Mouse (Mus musculus): Measurements from ENCODE around the gene Larp6. TPM values are rescaled to one million over a fixed set of nuclear protein-coding genes. Genes with fewer than 3 reads are reported as not detected.
A peak's percentile ranks its signal among the peaks of the same experiment; 100 is the strongest.

Gene Larp6
- polyA plus RNA-seq, 1 experiment from 2014 or later, result 0.06 TPM

GRCm38 (mm10) chr9:60747672-60748071 is 34.9 kb downstream of the Larp6 start:
- Histone ChIP-seq H3K4me1 (replicated peaks) (no peaks in the 10 kb centered on the region), H3K36me3 (no peaks in the 10 kb centered on the region), H3K9me3 (replicated peaks) (no peaks in the 10 kb centered on the region), H3K4me3 (replicated peaks) (no peak overlapping the region), H3K27me3 (no peaks in the 10 kb centered on the region), H3K27ac (no peak overlapping the region), H3K4me2 (no peak overlapping the region), H3K9ac (no peak overlapping the region)
- ATAC-seq (ENCODE audit: low read depth) (no peak), DNase-seq (no peak)
- WGBS (ENCODE audit: insufficient replicate concordance), result 64% methylated on average over 5 of the region's 5 CpGs

DNA sequence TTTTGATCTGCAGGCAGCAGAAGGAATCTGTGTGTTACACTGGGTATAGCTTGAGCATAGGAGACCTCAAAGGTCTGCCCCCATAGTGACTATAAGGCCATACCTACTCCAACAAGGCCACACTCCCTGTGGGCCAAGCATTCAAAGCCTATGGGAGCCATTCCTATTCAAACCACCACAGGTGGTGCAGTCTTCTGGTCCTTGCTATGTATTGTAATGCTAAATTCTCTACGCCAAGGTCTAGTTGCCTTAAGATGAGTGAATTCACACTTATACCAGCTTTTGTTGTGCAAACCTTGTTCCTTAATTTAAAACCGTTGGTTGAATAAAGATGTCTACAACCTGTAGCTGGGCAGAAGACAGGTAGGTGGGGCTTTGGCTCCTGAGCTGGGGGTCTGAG is 35.4 kb downstream of the Larp6 start:
- ATAC-seq (ENCODE audit: low read depth) (no peak), DNase-seq (no peak)
- H3K4me1 ChIP-seq (replicated peaks), result no peaks in the 10 kb centered on the region
- H3K4me3 ChIP-seq (replicated peaks), result no peak overlapping the region
- no peaks in the 10 kb centered on the region for H3K36me3 ChIP-seq
- WGBS (ENCODE audit: insufficient replicate concordance), result 59% methylated on average over 2 of the region's 2 CpGs
- no peaks in the 10 kb centered on the region for H3K27me3 ChIP-seq
- no peak overlapping the region for H3K4me2 ChIP-seq
- no peak overlapping the region for H3K9ac ChIP-seq
- H3K27ac ChIP-seq, result no peak overlapping the region
- no peaks in the 10 kb centered on the region for H3K9me3 ChIP-seq (replicated peaks)

DNA sequence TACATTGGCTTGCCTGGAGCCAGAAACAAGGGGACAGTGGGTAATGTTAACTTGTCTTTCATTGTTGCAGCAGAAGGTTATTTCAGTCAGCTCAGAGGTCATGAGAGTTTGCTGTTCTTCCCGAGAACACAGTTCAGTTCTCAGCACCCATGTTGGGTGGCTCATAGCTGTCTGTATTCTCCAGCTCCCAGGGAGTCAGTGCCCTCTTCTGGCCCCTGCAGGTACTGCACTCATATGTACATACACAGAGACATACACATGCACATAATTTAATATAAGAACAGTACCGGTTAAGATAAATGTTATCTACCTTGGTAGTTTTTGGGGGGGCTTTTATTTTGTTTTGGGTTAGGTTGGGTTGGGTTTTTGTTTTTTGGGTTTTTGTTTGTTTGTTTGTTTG is 36.3 kb downstream of the Larp6 start:
- no peak overlapping the region for H3K4me3 ChIP-seq (replicated peaks)
- DNase-seq (no peak), ATAC-seq (ENCODE audit: low read depth) (no peak)
- H3K4me1 ChIP-seq (replicated peaks), result no peaks in the 10 kb centered on the region
- 71% methylated on average over 2 of the region's 2 CpGs for WGBS (ENCODE audit: insufficient replicate concordance)
- H3K27me3 ChIP-seq, result no peaks in the 10 kb centered on the region
- H3K36me3 ChIP-seq, result no peaks in the 10 kb centered on the region
- no peak overlapping the region for H3K9ac ChIP-seq
- no peak overlapping the region for H3K4me2 ChIP-seq
- no peaks in the 10 kb centered on the region for H3K9me3 ChIP-seq (replicated peaks)
- no peak overlapping the region for H3K27ac ChIP-seq

DNA sequence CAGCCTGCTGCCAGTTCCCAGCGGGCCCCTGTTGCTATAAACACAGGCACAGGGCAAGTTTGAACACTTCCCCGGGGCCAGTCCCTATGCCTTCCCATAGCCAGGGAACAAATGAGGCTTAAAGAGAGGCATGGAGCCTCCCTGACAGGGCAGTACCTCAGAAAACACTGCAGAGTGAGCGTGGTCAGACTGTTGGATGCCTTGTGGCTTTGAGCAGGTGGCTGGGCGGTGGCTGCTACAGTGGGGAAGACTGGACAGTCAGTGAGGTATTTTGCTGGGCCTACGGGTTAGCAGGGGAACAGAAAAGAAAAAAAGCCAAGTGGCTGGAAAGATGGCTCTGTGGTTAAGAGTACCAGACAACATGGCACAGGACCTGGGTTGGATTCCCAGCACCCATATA is 38.3 kb downstream of the Larp6 start:
- H3K4me3 ChIP-seq (replicated peaks), result no peak overlapping the region
- no peaks in the 10 kb centered on the region for H3K27me3 ChIP-seq
- WGBS (ENCODE audit: insufficient replicate concordance), result 51% methylated on average over 5 of the region's 5 CpGs
- no peak overlapping the region for H3K4me2 ChIP-seq
- ATAC-seq (ENCODE audit: low read depth) (no peak), DNase-seq (no peak)
- H3K27ac ChIP-seq, result no peak overlapping the region
- no peaks in the 10 kb centered on the region for H3K9me3 ChIP-seq (replicated peaks)
- H3K9ac ChIP-seq, result no peak overlapping the region
- H3K36me3 ChIP-seq, result no peaks in the 10 kb centered on the region
- no peaks in the 10 kb centered on the region for H3K4me1 ChIP-seq (replicated peaks)

DNA sequence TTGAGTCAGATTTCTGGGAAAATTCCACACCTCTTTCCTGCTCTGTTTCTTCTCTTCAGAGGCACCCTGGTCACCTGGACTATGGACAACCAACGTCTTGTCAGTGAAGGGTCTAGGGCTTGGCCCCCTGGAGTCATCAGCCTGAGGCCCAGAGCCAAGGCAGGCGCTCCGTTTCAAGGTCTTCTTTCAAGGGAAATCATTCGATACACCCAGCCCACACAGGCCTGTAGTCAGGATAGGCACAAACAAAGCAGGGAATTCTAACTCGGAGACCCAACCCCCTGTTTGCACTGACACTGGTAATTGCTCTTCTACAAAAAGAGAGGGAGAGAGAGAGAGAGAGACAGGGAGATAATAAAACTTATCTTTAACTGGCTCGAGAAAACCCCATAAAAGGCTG is 39.2 kb downstream of the Larp6 start:
- Histone ChIP-seq H3K27me3 (no peaks in the 10 kb centered on the region), H3K9me3 (replicated peaks) (no peaks in the 10 kb centered on the region), H3K9ac (no peak overlapping the region), H3K36me3 (no peaks in the 10 kb centered on the region), H3K4me3 (replicated peaks) (no peak overlapping the region), H3K27ac (no peak overlapping the region), H3K4me2 (no peak overlapping the region), H3K4me1 (replicated peaks) (0 out of 2 replicates have a peak, but pooled peaks cover 3% of the 10 kb centered on the region)
- no peak for ATAC-seq (ENCODE audit: low read depth)
- WGBS (ENCODE audit: insufficient replicate concordance), result 56% methylated on average over 6 of the region's 6 CpGs
- no peak for DNase-seq

DNA sequence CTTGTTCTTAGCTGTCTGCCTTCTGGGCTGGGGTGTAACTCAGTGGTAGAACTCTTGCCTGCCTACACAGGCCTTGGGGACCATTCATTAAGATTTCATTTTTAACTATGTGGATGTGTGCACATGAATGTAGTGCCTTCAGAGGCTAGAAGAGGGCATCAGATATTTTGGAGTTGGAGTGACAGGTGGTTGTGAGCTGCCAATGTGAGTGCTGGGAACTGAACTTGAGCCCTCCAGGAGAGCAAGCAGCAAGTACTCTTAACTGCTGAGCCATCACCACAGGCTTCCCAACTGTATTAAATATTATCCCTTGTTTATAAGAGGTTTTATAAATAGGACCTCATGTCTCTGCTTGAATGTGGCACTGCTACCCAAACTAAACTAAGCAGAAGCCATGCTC is 39.8 kb downstream of the Larp6 start:
- DNase-seq, result no peak
- no peak for ATAC-seq (ENCODE audit: low read depth)
- Histone ChIP-seq H3K9ac (no peak overlapping the region), H3K9me3 (replicated peaks) (no peaks in the 10 kb centered on the region), H3K36me3 (no peaks in the 10 kb centered on the region), H3K4me3 (replicated peaks) (no peak overlapping the region), H3K4me1 (replicated peaks) (0 out of 2 replicates have a peak, but pooled peaks cover 3% of the 10 kb centered on the region), H3K27me3 (no peaks in the 10 kb centered on the region), H3K4me2 (no peak overlapping the region), H3K27ac (no peak overlapping the region)

GRCm38 (mm10) chr9:60756258-60756657 is 43.5 kb downstream of the Larp6 start:
- peak; percentile 22 for DNase-seq
- H3K4me3 ChIP-seq (replicated peaks), result no peak overlapping the region
- ATAC-seq (ENCODE audit: low read depth), result no peak
- H3K27me3 ChIP-seq, result no peaks in the 10 kb centered on the region
- H3K36me3 ChIP-seq, result no peaks in the 10 kb centered on the region
- 0 out of 2 replicates have a peak, but pooled peaks cover 3% of the 10 kb centered on the region for H3K4me1 ChIP-seq (replicated peaks)
- no peak overlapping the region for H3K9ac ChIP-seq
- WGBS (ENCODE audit: insufficient replicate concordance), result 26% methylated on average over 6 of the region's 6 CpGs
- no peak overlapping the region for H3K4me2 ChIP-seq
- H3K9me3 ChIP-seq (replicated peaks), result no peaks in the 10 kb centered on the region
- H3K27ac ChIP-seq, result no peak overlapping the region

DNA sequence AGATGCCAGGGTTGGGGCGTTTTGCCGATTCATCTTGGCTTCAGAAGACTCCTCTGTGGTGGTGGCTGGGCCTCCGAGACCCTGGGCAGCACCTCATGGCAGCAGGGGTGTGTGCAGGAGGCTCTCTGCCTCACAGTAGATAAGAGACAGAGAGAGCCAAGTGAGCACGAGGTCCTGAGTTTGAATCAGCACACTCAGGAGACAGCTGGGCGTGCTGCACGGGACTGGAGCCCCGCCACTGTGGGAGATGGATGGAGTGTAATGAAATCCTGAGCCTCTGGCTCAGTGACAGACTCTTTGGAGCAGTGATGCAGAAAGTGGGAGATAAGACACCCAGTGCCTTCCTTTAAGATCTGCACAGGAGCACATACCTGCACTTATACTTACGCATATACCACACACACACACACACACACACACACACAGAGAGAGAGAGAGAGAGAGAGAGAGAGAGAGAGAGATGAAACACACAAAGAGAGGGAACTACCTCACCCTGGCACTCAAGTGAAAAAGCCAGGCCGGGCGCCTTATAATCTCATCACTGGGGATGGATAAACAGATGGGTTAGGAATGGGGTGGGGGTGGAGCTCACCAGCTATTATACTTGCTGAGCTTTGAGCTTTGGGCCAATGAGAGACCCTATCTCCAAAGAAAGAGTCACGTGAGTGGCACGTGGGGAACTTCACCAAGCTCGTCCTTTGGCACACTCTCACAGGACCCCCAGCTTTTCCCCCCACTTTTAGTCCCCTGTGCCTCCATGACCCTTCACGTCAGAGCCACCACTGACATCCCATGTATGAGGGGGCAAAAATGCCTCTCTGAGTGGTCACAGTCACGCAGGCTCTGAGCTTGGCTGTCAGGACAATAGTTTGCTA is 44.3 kb downstream of the Larp6 start:
- no peak for DNase-seq
- WGBS (ENCODE audit: insufficient replicate concordance), result 54% methylated on average over 15 of the region's 15 CpGs
- ATAC-seq (ENCODE audit: low read depth), result peak; percentile 34

GRCm38 (mm10) chr9:60757817-60758216 is 45.0 kb downstream of the Larp6 start:
- DNase-seq, result no peak
- WGBS (ENCODE audit: insufficient replicate concordance), result 16% methylated on average over 5 of the region's 5 CpGs

More for the DNA sequence above, 44.3 kb downstream of the Larp6 start:
- no peaks in the 10 kb centered on the region for H3K36me3 ChIP-seq
- no peak overlapping the region for H3K4me3 ChIP-seq (replicated peaks)
- no peaks in the 10 kb centered on the region for H3K27me3 ChIP-seq
- no peak overlapping the region for H3K27ac ChIP-seq
- no peak overlapping the region for H3K4me2 ChIP-seq
- no peaks in the 10 kb centered on the region for H3K9me3 ChIP-seq (replicated peaks)
- H3K4me1 ChIP-seq (replicated peaks), result 0 out of 2 replicates have a peak, but pooled peaks cover 3% of the 10 kb centered on the region
- H3K9ac ChIP-seq, result no peak overlapping the region

GRCm38 (mm10) chr9:60759436-60760007 is 46.7 kb downstream of the Larp6 start:
- 65% methylated on average over 10 of the region's 10 CpGs for WGBS (ENCODE audit: insufficient replicate concordance)
- H3K9ac ChIP-seq, result no peak overlapping the region

More at GRCm38 (mm10) chr9:60757817-60758216, 45.0 kb downstream of the Larp6 start:
- no peaks in the 10 kb centered on the region for H3K9me3 ChIP-seq (replicated peaks)
- H3K27me3 ChIP-seq, result no peaks in the 10 kb centered on the region
- no peak overlapping the region for H3K4me3 ChIP-seq (replicated peaks)
- H3K4me1 ChIP-seq (replicated peaks), result 0 out of 2 replicates have a peak, but pooled peaks cover 3% of the 10 kb centered on the region
- no peak overlapping the region for H3K4me2 ChIP-seq
- no peaks in the 10 kb centered on the region for H3K36me3 ChIP-seq
- no peak for ATAC-seq (ENCODE audit: low read depth)
- no peak overlapping the region for H3K27ac ChIP-seq
- H3K9ac ChIP-seq, result no peak overlapping the region

GRCm38 (mm10) chr9:60765181-60765580 is 52.4 kb downstream of the Larp6 start:
- H3K4me3 ChIP-seq (replicated peaks), result no peak overlapping the region
- DNase-seq (no peak), ATAC-seq (ENCODE audit: low read depth) (no peak)
- no peaks in the 10 kb centered on the region for H3K36me3 ChIP-seq
- WGBS (ENCODE audit: insufficient replicate concordance), result 19% methylated on average over 2 of the region's 2 CpGs
- no peak overlapping the region for H3K9ac ChIP-seq
- no peaks in the 10 kb centered on the region for H3K4me1 ChIP-seq (replicated peaks)
- H3K9me3 ChIP-seq (replicated peaks), result no peaks in the 10 kb centered on the region
- no peaks in the 10 kb centered on the region for H3K27me3 ChIP-seq
- no peak overlapping the region for H3K4me2 ChIP-seq
- no peak overlapping the region for H3K27ac ChIP-seq

More at GRCm38 (mm10) chr9:60759436-60760007, 46.7 kb downstream of the Larp6 start:
- ATAC-seq (ENCODE audit: low read depth), result no peak
- Histone ChIP-seq H3K4me1 (replicated peaks) (0 out of 2 replicates have a peak, but pooled peaks cover 3% of the 10 kb centered on the region), H3K27ac (no peak overlapping the region), H3K36me3 (no peaks in the 10 kb centered on the region), H3K4me2 (no peak overlapping the region), H3K4me3 (replicated peaks) (no peak overlapping the region), H3K27me3 (no peaks in the 10 kb centered on the region), H3K9me3 (replicated peaks) (no peaks in the 10 kb centered on the region)
- no peak for DNase-seq
